Mouse (Mus musculus) left cerebral cortex, postnatal 14 days (tissue): ENCODE data around the gene Pcna. TPM values are rescaled to one million over a fixed set of nuclear protein-coding genes. Genes with fewer than 3 reads are reported as not detected.
"Not testable (repeated sequence)": the region's sequence is repeated elsewhere in the genome, so short reads cannot be mapped to it uniquely, and the experiment has no call there.

Source experiments
- DNase-seq, 2 experiments: peaks; one replicate each; pipeline ENCODE4 v3.0.0; 2021 to 2022; ENCODE audit warnings: low spot score in 2 of 2, mixed read lengths in 1 of 2
- intact Hi-C: fragments of 180-260 bp; cut with DNase I; formaldehyde crosslinking; loops from one replicate; pipeline ENCODE4 v1.15.1; 2025
- long read RNA-seq, 2 experiments: library from polyadenylated mRNA; stranded (forward); transcript quantifications; one replicate each; pipeline ENCODE4 v2.0.0; 2021
- total RNA-seq, 2 experiments: library from RNA; stranded (reverse); gene quantifications; 2 replicates each; pipeline ENCODE4 v1.2.3; 2021

Gene Pcna
- total RNA-seq: 10 to 100 TPM; 52.1 to 54.7 TPM
- long read RNA-seq, experiment 1, transcript Pcna-201 (6 exons, 1,518 nt): major isoform, 56 of 61 reads
- long read RNA-seq, experiment 1, partial matches to known transcripts: 5 of 61 reads
- long read RNA-seq, experiment 1, other reads (novel, unspliced or antisense): 0 of 61 reads
- long read RNA-seq, experiment 2, transcript Pcna-201 (6 exons, 1,518 nt): major isoform, 35 of 35 reads
- long read RNA-seq, experiment 2, partial matches to known transcripts: 0 of 35 reads
- long read RNA-seq, experiment 2, other reads (novel, unspliced or antisense): 0 of 35 reads

DNA sequence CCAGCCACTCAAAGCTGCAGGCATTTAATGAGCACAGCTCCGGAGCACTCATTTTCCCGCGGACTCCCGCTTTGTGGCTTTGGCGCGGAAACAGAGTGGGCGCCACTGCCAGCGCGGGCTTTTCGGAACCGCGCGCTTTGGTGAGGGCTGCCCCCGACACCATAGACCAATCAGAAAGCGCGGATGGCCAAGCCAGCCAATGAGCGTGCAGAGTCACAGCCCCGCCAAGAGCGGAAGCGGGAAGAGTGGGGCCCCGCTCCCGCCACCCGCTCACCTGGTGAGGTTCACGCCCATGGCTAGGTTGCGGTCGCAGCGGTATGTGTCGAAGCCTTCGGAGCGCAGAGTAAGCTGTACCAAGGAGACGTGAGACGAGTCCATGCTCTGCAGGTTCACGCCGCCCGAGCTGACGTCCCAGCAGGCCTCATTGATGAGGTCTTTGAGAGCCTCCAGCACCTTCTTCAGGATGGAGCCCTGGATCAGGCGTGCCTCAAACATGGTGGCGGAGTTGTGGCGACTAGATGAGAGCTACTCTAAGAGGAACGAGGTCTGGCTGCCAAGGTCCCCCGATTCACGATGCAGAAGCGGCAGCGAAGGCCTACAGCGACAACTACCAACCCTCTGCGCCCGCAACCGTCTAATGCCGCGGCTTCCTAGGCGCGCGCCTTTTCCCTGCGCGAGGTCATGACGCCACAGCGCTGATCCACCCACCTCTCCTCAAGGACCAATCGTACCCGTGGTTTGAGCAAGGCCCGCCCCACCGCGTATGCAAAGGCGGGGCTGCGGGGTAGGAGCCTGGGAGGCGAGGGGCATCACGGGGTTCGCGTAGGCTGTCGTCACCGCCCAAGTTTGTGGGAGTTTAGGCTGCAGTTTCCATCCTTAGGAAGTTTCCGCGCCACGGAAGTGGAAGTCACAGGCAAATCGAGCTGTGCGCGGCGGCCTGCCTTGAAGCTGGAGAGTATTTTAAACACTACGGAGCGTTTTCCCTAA lies at the start of gene Pcna:
Pcna (minus strand) TSS at position 773 of the 987 bp plus-strand sequence.
- peak; percentile 96 to 97 for DNase-seq
- intact Hi-C loops: no loop called here

DNA sequence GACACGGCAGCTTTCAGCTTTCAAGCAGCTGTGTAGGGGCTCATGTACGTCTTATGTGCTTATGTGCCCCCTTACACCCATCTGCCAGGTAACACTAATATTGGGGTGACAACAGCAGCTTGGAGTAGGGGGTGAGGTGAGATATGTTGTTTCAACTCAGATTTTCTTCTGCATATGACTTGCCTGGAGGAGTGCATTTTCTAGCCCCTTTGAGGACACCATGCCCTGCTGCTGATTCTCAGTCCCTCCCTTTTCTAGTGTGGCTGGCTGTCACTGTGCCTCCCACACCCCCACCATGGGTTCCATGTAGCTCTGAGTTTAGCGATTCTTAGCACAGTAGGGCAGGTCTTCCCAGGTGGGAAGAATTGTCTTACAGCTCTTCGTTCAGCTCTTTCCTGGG lies 48.3 kb upstream of the Pcna start:
- DNase-seq: no peak
- intact Hi-C loops: no loop called here

DNA sequence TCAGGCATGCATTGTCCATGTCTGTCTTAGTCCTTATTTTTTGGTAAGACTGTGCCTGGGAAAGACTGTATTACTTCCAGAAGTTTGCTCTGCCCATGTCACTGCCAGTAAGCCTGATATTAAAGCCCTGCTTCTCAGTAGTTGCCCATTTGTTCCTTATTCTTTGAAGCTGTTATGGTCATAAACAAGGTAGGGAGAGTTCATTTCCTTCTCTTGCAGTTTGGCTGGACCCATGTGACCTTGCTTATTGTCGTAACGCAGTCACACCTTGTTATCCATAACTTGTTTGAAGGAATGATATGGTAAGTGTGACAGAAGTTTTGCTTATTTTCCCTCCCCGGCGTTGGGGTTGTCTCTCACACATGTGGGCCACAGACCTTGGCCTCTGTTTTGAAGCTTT lies 45.1 kb upstream of the Pcna start:
- intact Hi-C loops: no loop called here

DNA sequence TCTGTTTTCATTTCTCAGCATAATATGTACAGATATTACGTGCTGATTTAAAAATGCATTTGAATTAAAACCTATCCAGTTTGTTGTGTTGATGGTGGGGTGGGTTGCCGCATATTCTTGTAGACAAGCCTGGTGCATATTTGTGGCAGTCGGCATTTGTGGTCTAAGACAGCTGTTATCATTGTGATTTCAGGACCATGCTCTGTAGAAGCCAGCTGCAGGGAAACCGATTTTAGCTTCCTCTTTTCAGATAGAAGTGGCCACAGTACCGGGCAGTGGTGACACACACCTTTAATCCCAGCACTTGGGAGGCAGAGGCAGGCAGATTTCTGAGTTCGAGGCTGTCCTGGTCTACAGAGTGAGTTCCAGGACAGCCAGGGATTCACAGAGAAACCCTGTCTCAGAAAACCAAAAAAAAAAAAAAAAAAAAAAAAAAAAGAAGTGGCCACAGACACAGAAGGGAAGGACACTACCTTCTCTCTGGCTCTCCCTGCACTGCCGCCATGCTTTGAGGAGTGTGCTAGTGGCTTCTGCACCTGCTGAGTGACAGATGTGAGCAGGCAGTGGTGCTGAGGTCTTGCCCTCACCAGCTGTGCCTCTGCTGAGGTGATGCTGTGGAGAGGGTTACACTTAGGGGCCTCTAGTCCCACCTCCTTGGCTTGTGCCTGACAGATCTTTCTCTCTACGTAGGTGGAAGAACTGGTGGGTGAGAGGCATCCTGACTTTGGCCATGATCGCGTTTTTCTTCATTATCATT lies 40.8 kb upstream of the Pcna start:
- intact Hi-C loops: no loop called here
- no peak for DNase-seq

More for the DNA sequence above, 45.1 kb upstream of the Pcna start:
- DNase-seq: no peak

DNA sequence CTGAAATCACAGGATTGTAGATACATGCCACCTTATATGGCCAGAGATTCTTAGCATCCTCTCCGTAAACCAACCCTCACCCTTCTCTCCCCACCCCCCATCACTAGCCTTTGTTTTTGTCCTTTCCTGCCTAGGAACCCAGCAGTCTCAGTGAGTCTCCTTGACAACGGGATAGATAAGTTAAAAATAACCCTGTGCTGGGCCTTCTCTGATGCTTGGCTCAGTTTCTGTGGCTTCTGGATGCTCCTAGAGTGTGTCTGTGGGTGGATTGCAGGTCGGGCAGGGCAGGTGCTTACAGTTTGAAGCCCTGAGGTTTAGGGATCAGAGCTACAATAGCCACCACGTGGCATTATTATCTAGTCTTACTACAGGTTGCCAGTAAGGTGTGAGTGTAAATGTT lies 39.0 kb upstream of the Pcna start:
- intact Hi-C loops: no loop called here
- peak; percentile 30 to 84 for DNase-seq

DNA sequence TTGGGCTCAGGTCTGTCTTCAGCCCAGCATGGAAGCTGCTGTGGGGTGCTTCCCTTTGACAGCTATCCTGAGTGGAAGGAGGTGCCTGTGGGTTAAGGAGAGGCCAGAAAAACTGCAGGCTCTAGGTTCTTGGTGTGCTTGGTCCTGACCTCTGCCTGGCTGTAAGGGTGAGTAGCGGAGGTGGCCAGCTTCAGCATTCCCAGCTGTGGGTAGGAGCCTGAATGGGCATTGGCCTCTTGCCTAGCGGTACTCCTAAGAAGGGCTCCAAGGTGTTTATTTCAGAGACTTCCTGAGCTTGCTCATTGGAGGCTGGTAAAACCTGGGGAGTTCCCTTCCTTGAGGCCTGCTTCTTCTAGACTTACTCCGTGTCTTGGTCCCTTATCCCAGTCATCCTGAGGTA lies 38.2 kb upstream of the Pcna start:
- intact Hi-C loops: no loop called here
- DNase-seq: no peak

DNA sequence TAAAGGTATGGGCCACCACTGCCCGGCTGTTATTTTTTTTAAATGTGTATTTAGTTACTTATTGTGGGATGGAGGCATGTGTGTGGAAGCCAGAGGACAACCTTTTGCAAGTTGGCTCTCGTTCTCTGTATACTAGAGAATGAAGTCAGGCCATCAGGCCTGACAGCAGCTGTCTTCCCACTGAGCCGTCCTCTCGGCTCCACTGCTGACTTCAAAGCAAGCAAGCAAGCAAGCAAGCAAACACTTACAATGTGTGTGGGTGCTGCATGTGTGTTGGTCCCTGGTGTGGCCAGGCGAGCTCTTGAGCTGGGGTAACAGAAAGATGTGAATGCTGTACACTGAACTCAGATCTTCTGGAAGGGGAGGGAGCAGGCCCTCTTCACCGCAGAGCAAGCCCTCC lies 37.7 kb upstream of the Pcna start:
- no peak for DNase-seq
- intact Hi-C loops: no loop called here

DNA sequence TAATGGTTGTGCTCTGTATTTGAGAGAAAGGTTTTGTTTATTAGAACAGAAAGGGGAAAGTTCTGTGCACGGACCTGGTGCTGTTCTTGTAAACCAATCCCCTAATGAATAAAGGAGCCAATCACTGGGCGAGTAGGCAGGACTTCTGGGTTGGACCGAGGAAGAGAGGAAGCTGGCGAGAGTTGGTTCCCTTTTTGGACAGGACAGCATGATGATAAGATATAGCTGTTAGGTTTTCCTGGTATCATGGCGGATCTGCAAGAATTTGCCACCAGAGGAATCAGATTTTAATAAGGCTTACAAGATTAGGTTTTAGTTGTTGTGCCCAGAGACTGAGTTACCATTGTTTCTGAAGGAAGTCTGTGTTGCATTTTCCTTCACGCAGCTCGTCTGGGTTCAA lies 36.1 kb upstream of the Pcna start:
- DNase-seq, intact Hi-C loops: not testable (repeated sequence)

DNA sequence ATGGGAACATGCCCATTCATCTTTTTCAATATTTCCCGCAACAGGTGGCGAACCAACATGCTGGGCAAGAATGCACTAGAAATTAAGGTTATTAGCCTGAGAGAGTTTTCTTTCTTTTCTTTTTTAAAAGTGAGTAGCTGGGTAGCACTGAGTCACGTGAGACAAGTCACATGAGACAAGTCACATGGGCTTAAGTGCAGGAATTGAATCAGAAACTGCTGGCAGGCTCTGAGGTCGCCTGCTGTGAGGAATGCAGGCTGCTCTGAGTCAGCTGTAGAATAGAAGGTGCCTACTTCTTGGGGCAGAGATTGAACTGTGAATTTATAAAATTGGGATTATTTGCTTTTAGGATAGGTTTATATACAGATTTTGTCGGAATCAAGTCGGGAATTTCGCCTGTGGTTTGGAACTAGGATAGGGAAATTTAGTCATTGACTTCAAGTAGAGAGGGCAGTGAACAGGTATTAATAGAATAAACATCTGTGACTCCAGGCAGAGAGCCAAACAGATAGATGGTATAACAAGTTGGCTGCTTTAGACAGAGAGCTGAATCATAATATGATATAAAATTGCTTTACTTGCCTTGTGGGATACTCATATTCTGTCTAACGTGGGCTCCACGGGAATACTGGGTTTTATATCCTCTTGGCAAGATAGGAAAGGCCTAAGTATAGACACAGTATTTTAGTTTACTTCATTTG lies 33.4 kb upstream of the Pcna start:
- intact Hi-C loops: no loop called here
- peak; percentile 22 to 62 for DNase-seq

DNA sequence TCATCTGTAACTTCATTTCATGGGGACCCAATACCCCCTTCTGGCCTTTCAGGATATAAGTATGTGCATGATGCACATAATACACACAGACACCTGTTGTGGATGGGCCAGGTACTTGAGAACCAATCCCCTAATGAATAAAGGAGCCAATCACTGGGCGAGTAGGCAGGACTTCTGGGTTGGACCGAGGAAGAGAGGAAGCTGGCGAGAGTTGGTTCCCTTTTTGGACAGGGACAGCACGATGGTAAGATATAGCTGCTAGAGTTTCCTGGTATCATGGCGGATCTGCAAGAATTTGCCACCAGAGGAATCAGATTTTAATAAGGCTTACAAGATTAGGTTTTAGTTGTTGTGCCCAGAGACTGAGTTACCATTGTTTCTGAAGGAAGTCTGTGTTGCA lies 32.6 kb upstream of the Pcna start:
- intact Hi-C loops, DNase-seq: not testable (repeated sequence)

DNA sequence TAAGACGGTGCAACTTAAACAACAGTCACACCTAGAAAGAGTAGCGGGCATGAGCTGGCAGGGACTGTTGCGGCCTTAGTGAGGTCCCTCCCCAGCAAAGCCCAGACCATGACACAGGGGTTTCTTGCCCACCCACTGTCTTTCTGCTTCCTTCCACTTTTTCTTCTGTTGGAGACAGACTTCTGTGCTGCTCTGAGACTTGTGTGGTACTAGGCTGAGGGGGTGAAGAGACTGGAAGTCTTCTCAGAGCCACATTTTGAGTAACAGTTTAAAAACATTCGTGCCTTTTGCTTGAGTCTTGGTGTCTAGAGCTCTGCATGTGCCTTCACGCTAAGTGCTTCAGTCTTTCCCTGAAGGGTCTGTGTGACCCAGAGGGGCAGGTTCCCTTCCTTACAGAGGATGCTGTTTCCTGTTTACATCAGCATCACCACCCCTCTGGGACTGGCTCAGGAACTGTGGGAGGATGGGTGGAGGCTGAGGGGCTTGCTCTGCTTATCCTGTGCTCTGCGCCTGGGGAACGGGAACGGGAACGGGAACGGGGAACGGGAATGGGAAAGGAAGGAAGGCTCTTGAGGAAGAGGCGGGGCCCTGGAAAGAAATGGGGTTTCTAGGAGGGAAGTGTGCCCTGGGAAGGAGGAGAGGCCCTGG lies 31.5 kb upstream of the Pcna start:
- no peak for DNase-seq
- intact Hi-C loops: no loop called here

DNA sequence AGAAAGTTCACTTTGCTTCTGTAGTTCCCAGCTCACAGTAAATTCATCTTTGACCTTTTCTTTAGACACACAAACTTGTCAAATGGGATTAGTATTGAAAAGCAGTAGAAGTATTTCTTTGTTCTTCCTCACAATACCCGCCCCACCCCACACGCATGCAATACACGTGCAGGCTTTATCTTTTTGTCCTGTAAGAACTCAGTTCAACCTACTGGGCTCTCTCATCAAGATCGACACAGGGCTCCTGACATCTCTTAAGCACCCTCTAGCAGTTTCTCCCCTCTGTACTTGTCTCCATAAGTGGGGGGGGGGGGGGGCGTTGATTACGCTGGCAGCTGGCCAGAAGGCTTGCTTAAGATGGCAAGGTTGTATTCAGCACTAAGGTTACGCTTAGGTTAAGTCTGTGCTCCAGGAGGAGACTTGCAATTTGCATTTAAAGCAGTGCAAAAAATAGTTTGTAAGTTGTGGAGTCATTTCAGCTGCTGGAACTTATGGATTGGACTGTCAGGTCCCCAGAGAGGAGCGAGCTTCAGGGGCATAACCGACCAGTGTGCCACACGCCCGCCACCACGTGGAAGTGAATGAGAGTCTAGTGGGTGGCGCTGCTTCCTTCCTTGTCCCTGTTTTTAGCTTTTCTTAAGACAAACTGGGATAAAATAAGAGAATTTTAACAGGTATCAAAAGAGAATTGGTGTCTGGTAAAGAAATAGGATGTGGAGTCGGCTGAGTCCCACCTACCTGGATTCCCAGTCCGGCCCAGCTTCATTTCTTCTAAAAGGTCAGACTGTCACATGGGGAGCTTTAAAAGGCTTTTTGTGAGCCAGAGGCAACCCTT lies 30.3 kb upstream of the Pcna start:
- intact Hi-C loops: no loop called here
- DNase-seq: no peak

DNA sequence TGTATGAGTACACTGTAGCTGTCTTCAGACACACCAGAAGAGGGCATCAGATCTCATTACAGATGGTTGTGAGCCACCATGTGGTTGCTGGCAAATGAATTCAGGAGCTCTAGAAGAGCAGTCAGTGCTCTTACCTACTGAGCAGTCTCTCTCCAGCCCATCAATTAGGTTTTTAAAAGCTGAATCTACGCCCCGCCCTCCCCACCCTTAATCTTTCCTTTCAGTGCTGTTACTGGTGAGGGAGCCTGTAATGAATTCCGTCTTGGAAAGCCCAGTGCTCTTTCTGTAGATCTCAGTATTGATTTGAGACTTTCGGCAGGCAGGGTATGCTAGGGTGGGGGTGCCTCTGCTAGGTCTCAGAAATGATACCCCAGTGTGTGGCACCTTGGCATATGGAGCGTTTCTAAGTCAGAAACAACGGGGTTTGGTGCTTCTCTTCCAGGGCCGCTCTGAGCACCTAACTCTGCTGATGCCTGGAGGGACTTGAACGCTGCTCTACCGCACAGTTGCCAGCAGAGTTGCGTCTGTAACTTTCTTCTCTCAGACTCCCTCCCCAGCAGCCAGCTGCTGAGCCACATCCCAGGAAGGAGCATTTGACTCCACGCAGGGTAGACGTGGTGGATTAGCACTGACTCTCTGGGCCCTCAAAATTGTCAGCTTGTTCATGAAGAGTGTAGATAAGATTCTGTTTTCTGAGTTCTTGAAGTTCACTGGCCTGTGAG lies 29.5 kb upstream of the Pcna start:
- no peak for DNase-seq
- intact Hi-C loops: no loop called here

DNA sequence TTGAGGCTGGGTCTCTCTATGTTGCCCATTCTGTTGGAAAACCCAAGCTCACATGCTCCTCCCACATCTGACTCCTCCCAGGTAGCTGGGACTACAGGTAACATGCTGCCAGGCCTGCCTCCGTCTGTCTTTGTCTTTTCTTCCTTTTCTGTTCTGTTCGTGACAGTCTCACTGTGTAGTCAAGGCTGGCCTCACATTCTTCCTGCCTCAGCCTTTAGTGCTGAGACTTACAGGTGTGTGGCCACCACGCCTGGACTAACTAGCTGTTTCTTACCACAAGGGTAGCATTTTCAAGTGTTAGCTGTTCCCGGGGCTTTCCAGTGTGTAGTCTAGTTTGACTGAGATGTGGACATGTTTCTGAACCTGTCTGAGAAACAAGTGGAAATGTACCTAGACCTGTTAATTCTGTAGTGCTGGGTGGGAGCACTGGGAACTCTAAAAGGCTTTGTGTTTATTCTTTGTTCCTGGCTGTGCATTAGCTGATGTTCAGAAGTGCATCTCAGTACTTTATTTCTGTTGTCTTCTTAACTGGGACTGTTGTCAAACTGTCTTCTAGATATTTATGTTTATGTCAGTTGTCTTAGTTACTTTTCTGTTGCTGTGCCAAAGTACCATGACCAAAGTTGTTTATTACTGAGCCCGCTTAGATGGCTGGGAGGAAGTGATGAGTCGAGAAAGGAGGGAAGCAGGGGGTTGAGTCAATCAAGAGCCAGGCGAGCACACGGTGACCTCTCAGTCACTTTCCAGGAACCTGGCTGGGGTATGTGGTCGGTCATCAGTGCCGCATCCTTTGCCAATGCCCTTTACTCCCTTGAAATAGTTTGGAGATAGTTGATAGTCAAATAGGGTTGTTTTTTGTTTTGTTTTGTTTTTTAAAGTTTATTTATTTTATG lies 28.7 kb upstream of the Pcna start:
- intact Hi-C loops: no loop called here
- DNase-seq: no peak

DNA sequence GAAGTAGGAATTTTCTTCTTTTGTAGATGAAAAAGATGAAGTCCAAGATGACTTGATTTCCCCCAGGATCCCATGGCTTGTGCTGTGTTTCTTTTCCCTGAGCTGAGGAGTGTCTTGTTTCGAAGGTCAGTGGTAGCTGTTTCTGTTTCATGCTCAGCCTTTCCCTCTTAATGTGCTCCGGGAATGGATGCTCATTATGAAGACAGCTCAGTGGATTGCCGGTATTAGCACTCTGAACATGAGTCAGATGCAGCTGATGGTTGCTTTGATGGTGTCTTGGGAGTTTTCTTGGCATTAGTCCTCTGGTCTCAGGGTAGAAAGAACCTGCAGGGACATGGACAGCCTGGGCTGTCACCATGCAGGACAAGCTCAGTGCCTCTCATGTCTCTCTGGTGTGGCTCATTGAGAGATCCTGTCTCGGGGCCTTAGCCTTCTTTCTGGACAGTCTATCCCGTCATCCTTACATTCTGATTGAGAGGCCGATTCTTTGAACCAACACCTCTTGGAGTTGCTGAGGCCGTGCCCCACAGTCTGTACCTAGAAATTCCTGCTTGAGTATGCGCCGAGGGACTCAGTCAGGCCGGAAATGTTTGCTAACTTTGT lies 27.5 kb upstream of the Pcna start:
- intact Hi-C loops: no loop called here

DNA sequence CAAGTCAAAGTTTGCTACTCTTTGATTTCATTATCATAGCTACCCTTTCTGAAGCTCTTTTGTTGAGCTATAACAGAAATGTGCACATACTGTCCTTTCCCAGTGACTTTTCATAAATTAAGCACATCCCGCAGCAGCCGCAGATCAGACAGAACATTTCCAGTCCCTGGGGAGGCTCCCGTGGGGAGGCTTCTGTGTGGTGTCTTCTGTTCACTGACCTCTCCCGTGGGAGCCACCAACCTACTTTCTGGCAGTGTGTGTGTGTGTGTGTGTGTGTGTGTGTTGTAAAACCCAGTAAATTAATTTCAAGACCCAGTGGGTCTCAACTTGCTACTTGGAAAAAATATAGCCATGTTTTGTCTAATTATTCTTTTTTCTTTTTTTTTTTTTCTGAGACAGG lies 26.9 kb upstream of the Pcna start:
- intact Hi-C loops: no loop called here
- no peak for DNase-seq

More for the DNA sequence above, 27.5 kb upstream of the Pcna start:
- no peak for DNase-seq
